Mouse (Mus musculus) neural tube, embryonic 13.5 days (tissue): ENCODE data around the gene Uvrag. TPM values are rescaled to one million over a fixed set of nuclear protein-coding genes. Genes with fewer than 3 reads are reported as not detected.
A peak's percentile ranks its signal among the peaks of the same experiment; 100 is the strongest.

Experiments used
- ATAC-seq: fragments of 200-750 bp; cut with Nextera tagmentation; 2 replicates; pipeline ENCODE4 v1.8.0; 2017; ENCODE audit warnings: low read depth, mild to moderate bottlenecking, moderate TSS enrichment, moderate library complexity
- H3K27ac ChIP-seq: fragments of 300-500 bp; sonication (generic); replicated peaks from 2 replicates; pipeline ENCODE4 v1.5.1; 2015; ENCODE audit warnings: moderate library complexity, mild to moderate bottlenecking, inconsistent platforms
- H3K27me3 ChIP-seq: fragments of 300-500 bp; sonication (generic); 2 replicates; pipeline ENCODE4 v1.6.1; 2015; ENCODE audit warnings: mild to moderate bottlenecking, inconsistent platforms
- H3K36me3 ChIP-seq: fragments of 300-500 bp; sonication (generic); 2 replicates; pipeline ENCODE4 v1.6.1; 2015; ENCODE audit warnings: mild to moderate bottlenecking, inconsistent platforms
- H3K4me1 ChIP-seq: fragments of 300-500 bp; sonication (generic); replicated peaks from 2 replicates; pipeline ENCODE4 v1.6.1; 2015; ENCODE audit warnings: inconsistent platforms
- H3K4me2 ChIP-seq: fragments of 300-500 bp; sonication (generic); 2 replicates; pipeline ENCODE4 v1.6.1; 2015; ENCODE audit warnings: inconsistent platforms, mild to moderate bottlenecking, moderate library complexity
- H3K4me3 ChIP-seq: fragments of 300-500 bp; sonication (generic); 2 replicates; pipeline ENCODE4 v1.5.1; 2015; ENCODE audit warnings: mild to moderate bottlenecking, inconsistent platforms
- H3K9ac ChIP-seq: fragments of 300-500 bp; sonication (generic); 2 replicates; pipeline ENCODE4 v1.6.1; 2015; ENCODE audit warnings: moderate library complexity, mild to moderate bottlenecking, inconsistent platforms
- H3K9me3 ChIP-seq: fragments of 300-500 bp; sonication (generic); 2 replicates; pipeline ENCODE4 v1.6.1; 2016; ENCODE audit warnings: inconsistent platforms
- WGBS: fragments of 180-500 bp; shearing (Covaris S2); methylation state at CpG from one replicate; pipeline ENCODE4 v1.1.7; 2015; 5-methylcytosine and 5-hydroxymethylcytosine counted together
- polyA plus RNA-seq: library from polyadenylated mRNA; unstranded; fragments of >200 nt; fragmentation: Nextera tagmentation; extraction: Ambion mirVana; gene quantifications from 2 replicates; pipeline ENCODE4 v1.2.1, GENCODE M21; 2015

Gene Uvrag
- polyA plus RNA-seq, 1 experiment from 2014 or later: 16.6 TPM

- peaks cover 21% of the 10 kb centered on the region for H3K4me1 ChIP-seq
- H3K9me3 ChIP-seq: no peaks in the 10 kb centered on the region
- H3K36me3 ChIP-seq: no peaks in the 10 kb centered on the region
- H3K4me2 ChIP-seq: no peak overlapping the region
- H3K9ac ChIP-seq: 0 out of 2 replicates have a peak overlapping the region, but pooled peaks have one; percentile 23
- H3K4me3 ChIP-seq: no peak overlapping the region
- 0 out of 2 replicates have a peak, but pooled peaks have one; percentile 24 for ATAC-seq
- 45% methylated on average over 4 of the region's 4 CpGs for WGBS
- H3K27ac ChIP-seq: no peak overlapping the region; the same call in 1 of the 2 replicates
- no peaks in the 10 kb centered on the region for H3K27me3 ChIP-seq
These were observed 34.1 kb downstream of the Uvrag start for GRCm38 (mm10) chr7:99106714-99107270.

GRCm38 (mm10) chr7:99101767-99102593 is 39.0 kb downstream of the Uvrag start:
- Histone ChIP-seq H3K4me1 (peaks cover 36% of the 10 kb centered on the region), H3K36me3 (peaks cover 17% of the 10 kb centered on the region), H3K27me3 (no peaks in the 10 kb centered on the region), H3K9me3 (no peaks in the 10 kb centered on the region), H3K4me2 (no peak overlapping the region), H3K27ac (peak overlapping the region; percentile 33; the same call in 1 of the 2 replicates), H3K4me3 (no peak overlapping the region), H3K9ac (no peak overlapping the region)
- 20% methylated on average over 11 of the region's 11 CpGs for WGBS
- ATAC-seq: peak; percentile 66

GRCm38 (mm10) chr7:99101076-99101475 is 39.9 kb downstream of the Uvrag start:
- H3K9ac ChIP-seq: no peak overlapping the region
- no peak overlapping the region for H3K4me2 ChIP-seq
- H3K4me1 ChIP-seq: peaks cover 30% of the 10 kb centered on the region
- ATAC-seq: no peak
- 39% methylated on average over 2 of the region's 2 CpGs for WGBS
- peaks cover 17% of the 10 kb centered on the region for H3K36me3 ChIP-seq
- no peaks in the 10 kb centered on the region for H3K27me3 ChIP-seq
- H3K27ac ChIP-seq: no peak overlapping the region
- H3K4me3 ChIP-seq: no peak overlapping the region
- no peaks in the 10 kb centered on the region for H3K9me3 ChIP-seq

GRCm38 (mm10) chr7:99100573-99100972 is 40.4 kb downstream of the Uvrag start:
- no peaks in the 10 kb centered on the region for H3K27me3 ChIP-seq
- 69% methylated on average over 8 of the region's 8 CpGs for WGBS
- H3K9ac ChIP-seq: no peak overlapping the region; the same call in 1 of the 2 replicates
- peaks cover 17% of the 10 kb centered on the region for H3K36me3 ChIP-seq
- H3K27ac ChIP-seq: no peak overlapping the region
- H3K4me2 ChIP-seq: no peak overlapping the region
- no peak overlapping the region for H3K4me3 ChIP-seq
- no peak for ATAC-seq
- H3K4me1 ChIP-seq: peaks cover 30% of the 10 kb centered on the region
- no peaks in the 10 kb centered on the region for H3K9me3 ChIP-seq

DNA sequence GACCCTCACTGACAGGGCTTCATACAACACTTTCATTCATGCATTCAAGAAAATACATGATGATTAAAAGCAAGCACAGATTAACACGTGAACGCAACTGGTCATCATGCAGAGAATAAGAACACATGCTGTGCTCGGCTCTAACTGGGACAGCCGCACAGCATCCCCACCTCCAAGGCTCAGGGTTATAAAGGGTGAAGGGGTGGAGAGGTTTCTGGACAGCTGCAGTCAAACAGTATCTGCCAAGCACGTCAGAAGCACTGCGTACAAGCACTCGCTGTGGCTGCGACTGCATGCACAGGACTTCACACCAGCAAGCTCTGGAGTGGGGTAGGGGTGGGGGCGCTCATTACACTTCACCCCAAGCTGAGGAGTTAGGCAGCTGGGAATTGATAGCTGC is 40.9 kb downstream of the Uvrag start:
- Histone ChIP-seq H3K4me3 (no peak overlapping the region), H3K4me2 (no peak overlapping the region), H3K27me3 (no peaks in the 10 kb centered on the region), H3K9ac (no peak overlapping the region; the same call in 1 of the 2 replicates), H3K9me3 (no peaks in the 10 kb centered on the region), H3K27ac (no peak overlapping the region), H3K36me3 (peaks cover 17% of the 10 kb centered on the region), H3K4me1 (peaks cover 30% of the 10 kb centered on the region)
- ATAC-seq: no peak
- 55% methylated on average over 9 of the region's 9 CpGs for WGBS

- H3K4me2 ChIP-seq: no peak overlapping the region
- H3K36me3 ChIP-seq: peaks cover 17% of the 10 kb centered on the region
- peaks cover 30% of the 10 kb centered on the region for H3K4me1 ChIP-seq
- H3K27ac ChIP-seq: no peak overlapping the region
- no peak overlapping the region for H3K9ac ChIP-seq
- no peak overlapping the region for H3K4me3 ChIP-seq
- WGBS: 86% methylated on average over 7 of the region's 7 CpGs
- H3K9me3 ChIP-seq: no peaks in the 10 kb centered on the region
- no peak for ATAC-seq
- H3K27me3 ChIP-seq: no peaks in the 10 kb centered on the region
These were observed 43.2 kb downstream of the Uvrag start for GRCm38 (mm10) chr7:99097781-99098180.

- Histone ChIP-seq H3K4me3 (no peak overlapping the region), H3K4me2 (no peak overlapping the region), H3K4me1 (peaks cover 23% of the 10 kb centered on the region), H3K9me3 (no peaks in the 10 kb centered on the region), H3K27ac (no peak overlapping the region), H3K27me3 (no peaks in the 10 kb centered on the region), H3K9ac (no peak overlapping the region), H3K36me3 (peaks cover 17% of the 10 kb centered on the region)
- ATAC-seq: no peak
- 89% methylated on average over 2 of the region's 2 CpGs for WGBS
These were observed 43.8 kb downstream of the Uvrag start for GRCm38 (mm10) chr7:99097128-99097527.

DNA sequence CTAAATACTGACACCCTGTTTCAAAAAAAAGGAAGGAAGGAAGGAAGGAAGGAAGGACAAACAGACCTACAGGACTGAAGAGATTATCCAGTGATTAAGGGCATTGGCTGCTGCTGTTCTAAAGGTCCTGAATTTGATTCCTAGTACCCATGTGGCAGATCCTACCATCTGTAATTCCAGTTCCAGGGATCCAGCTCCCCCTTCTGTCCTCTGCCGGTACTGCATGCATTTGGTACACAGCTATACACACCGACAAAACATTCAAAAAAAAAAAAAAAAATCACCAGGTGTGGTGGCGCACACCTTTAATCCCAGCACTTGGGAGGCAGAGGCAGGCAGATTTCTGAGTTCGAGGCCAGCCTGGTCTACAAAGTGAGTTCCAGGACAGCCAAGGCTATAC is 45.8 kb downstream of the Uvrag start:
- no peak for ATAC-seq
- no peaks in the 10 kb centered on the region for H3K27me3 ChIP-seq
- 66% methylated on average over 4 of the region's 4 CpGs for WGBS

GRCm38 (mm10) chr7:99094336-99094735 is 46.6 kb downstream of the Uvrag start:
- 93% methylated on average over 3 of the region's 3 CpGs for WGBS
- H3K27ac ChIP-seq: no peak overlapping the region
- H3K27me3 ChIP-seq: no peaks in the 10 kb centered on the region
- H3K9ac ChIP-seq: no peak overlapping the region
- H3K4me3 ChIP-seq: no peak overlapping the region
- H3K9me3 ChIP-seq: no peaks in the 10 kb centered on the region
- H3K4me2 ChIP-seq: no peak overlapping the region
- no peaks in the 10 kb centered on the region for H3K4me1 ChIP-seq
- no peak for ATAC-seq
- H3K36me3 ChIP-seq: peaks cover 17% of the 10 kb centered on the region

More for the DNA sequence above, 45.8 kb downstream of the Uvrag start:
- Histone ChIP-seq H3K27ac (no peak overlapping the region), H3K4me2 (no peak overlapping the region), H3K36me3 (peaks cover 17% of the 10 kb centered on the region), H3K4me1 (peaks cover 5% of the 10 kb centered on the region), H3K9ac (no peak overlapping the region), H3K4me3 (no peak overlapping the region), H3K9me3 (no peaks in the 10 kb centered on the region)

GRCm38 (mm10) chr7:99091915-99092645 is 48.9 kb downstream of the Uvrag start:
- no peak for ATAC-seq
- H3K27ac ChIP-seq: no peak overlapping the region
- H3K27me3 ChIP-seq: no peaks in the 10 kb centered on the region
- H3K36me3 ChIP-seq: peaks cover 12% of the 10 kb centered on the region; the same call in 1 of the 2 replicates
- WGBS: 88% methylated on average over 17 of the region's 17 CpGs
- H3K4me3 ChIP-seq: no peak overlapping the region
- H3K9me3 ChIP-seq: no peaks in the 10 kb centered on the region
- no peak overlapping the region for H3K9ac ChIP-seq
- no peaks in the 10 kb centered on the region for H3K4me1 ChIP-seq
- H3K4me2 ChIP-seq: no peak overlapping the region

GRCm38 (mm10) chr7:99089716-99090115 is 51.2 kb downstream of the Uvrag start:
- Histone ChIP-seq H3K36me3 (peaks cover 13% of the 10 kb centered on the region; the same call in 1 of the 2 replicates), H3K4me2 (no peak overlapping the region), H3K27ac (no peak overlapping the region), H3K9ac (no peak overlapping the region), H3K9me3 (no peaks in the 10 kb centered on the region), H3K27me3 (no peaks in the 10 kb centered on the region), H3K4me3 (no peak overlapping the region), H3K4me1 (no peaks in the 10 kb centered on the region)
- ATAC-seq: no peak
- 81% methylated on average over 4 of the region's 4 CpGs for WGBS
